Mouse (Mus musculus): Measurements from ENCODE around the gene Gucd1. TPM values are rescaled to one million over a fixed set of nuclear protein-coding genes. Genes with fewer than 3 reads are reported as not detected.

Gucd1 gene
- total and polyA plus RNA-seq, 2 experiments = 115 to 166 TPM

GRCm38 (mm10) chr10:75487131-75487530, 30.6 kb downstream of the Gucd1 start:
- no peak overlapping the region for H3K27ac ChIP-seq (replicated peaks; ENCODE audit: insufficient read depth, low read depth, low read length)
- H3K9ac ChIP-seq (ENCODE audit: low read depth, low read length) = no peak overlapping the region
- H3K79me2 ChIP-seq (ENCODE audit: control insufficient read depth, insufficient read depth, low read length) = no peaks in the 10 kb centered on the region
- no peak overlapping the region for H3K4me3 ChIP-seq (ENCODE audit: insufficient read depth, low read depth, low read length)
- 0 out of 2 replicates have a peak, but pooled peaks cover 2% of the 10 kb centered on the region for H3K4me1 ChIP-seq (ENCODE audit: control insufficient read depth, insufficient read depth, low read length)
- no peaks in the 10 kb centered on the region for H3K27me3 ChIP-seq (ENCODE audit: control insufficient read depth, insufficient read depth, low read length)
- no peak for TF ChIP-seq POLR2A (IDR thresholded peaks at IDR 0.05; ENCODE audit: extremely low read depth, insufficient read depth, low read length)
- no peak for TF ChIP-seq CTCF (IDR thresholded peaks at IDR 0.05; ENCODE audit: low read depth, low read length)
- no peak for DNase-seq (ENCODE audit: extremely low read depth, low read depth, low spot score)
- no peaks in the 10 kb centered on the region for H3K36me3 ChIP-seq (ENCODE audit: control insufficient read depth, insufficient read depth, low read length)
- 77% methylated on average over 3 of the region's 3 CpGs for WGBS

GRCm38 (mm10) chr10:75486086-75486979, 31.4 kb downstream of the Gucd1 start:
- Histone ChIP-seq H3K4me3 (ENCODE audit: insufficient read depth, low read depth, low read length) (no peak overlapping the region), H3K79me2 (ENCODE audit: control insufficient read depth, insufficient read depth, low read length) (no peaks in the 10 kb centered on the region), H3K9ac (ENCODE audit: low read depth, low read length) (no peak overlapping the region), H3K27ac (replicated peaks; ENCODE audit: insufficient read depth, low read depth, low read length) (no peak overlapping the region), H3K27me3 (ENCODE audit: control insufficient read depth, insufficient read depth, low read length) (no peaks in the 10 kb centered on the region), H3K4me1 (ENCODE audit: control insufficient read depth, insufficient read depth, low read length) (0 out of 2 replicates have a peak, but pooled peaks cover 2% of the 10 kb centered on the region), H3K36me3 (ENCODE audit: control insufficient read depth, insufficient read depth, low read length) (no peaks in the 10 kb centered on the region)
- TF ChIP-seq POLR2A (IDR thresholded peaks at IDR 0.05; ENCODE audit: extremely low read depth, insufficient read depth, low read length) (no peak), CTCF (IDR thresholded peaks at IDR 0.05; ENCODE audit: low read depth, low read length) (peak; percentile 71)
- DNase-seq (ENCODE audit: extremely low read depth, low read depth, low spot score) = peak; percentile 58
- 50% methylated on average over 9 of the region's 9 CpGs for WGBS

- Histone ChIP-seq H3K4me1 (ENCODE audit: control insufficient read depth, insufficient read depth, low read length) (0 out of 2 replicates have a peak, but pooled peaks cover under 1% of the 10 kb centered on the region), H3K79me2 (ENCODE audit: control insufficient read depth, insufficient read depth, low read length) (no peaks in the 10 kb centered on the region), H3K36me3 (ENCODE audit: control insufficient read depth, insufficient read depth, low read length) (no peaks in the 10 kb centered on the region), H3K9ac (ENCODE audit: low read depth, low read length) (no peak overlapping the region), H3K27ac (replicated peaks; ENCODE audit: insufficient read depth, low read depth, low read length) (no peak overlapping the region), H3K4me3 (ENCODE audit: insufficient read depth, low read depth, low read length) (no peak overlapping the region), H3K27me3 (ENCODE audit: control insufficient read depth, insufficient read depth, low read length) (no peaks in the 10 kb centered on the region)
- TF ChIP-seq CTCF (IDR thresholded peaks at IDR 0.05; ENCODE audit: low read depth, low read length) = no peak
- TF ChIP-seq POLR2A (IDR thresholded peaks at IDR 0.05; ENCODE audit: extremely low read depth, insufficient read depth, low read length) = no peak
- WGBS = 80% methylated on average over 6 of the region's 6 CpGs
- DNase-seq (ENCODE audit: extremely low read depth, low read depth, low spot score) = no peak
Measured at GRCm38 (mm10) chr10:75484767-75485166, 33.0 kb downstream of the Gucd1 start.

- H3K4me3 ChIP-seq (ENCODE audit: insufficient read depth, low read depth, low read length) = no peak overlapping the region
- DNase-seq (ENCODE audit: extremely low read depth, low read depth, low spot score) = no peak
- 95% methylated on average over 6 of the region's 6 CpGs for WGBS
- H3K27me3 ChIP-seq (ENCODE audit: control insufficient read depth, insufficient read depth, low read length) = no peaks in the 10 kb centered on the region
- H3K4me1 ChIP-seq (ENCODE audit: control insufficient read depth, insufficient read depth, low read length) = no peaks in the 10 kb centered on the region
- no peak overlapping the region for H3K27ac ChIP-seq (replicated peaks; ENCODE audit: insufficient read depth, low read depth, low read length)
- H3K9ac ChIP-seq (ENCODE audit: low read depth, low read length) = no peak overlapping the region
- TF ChIP-seq POLR2A (IDR thresholded peaks at IDR 0.05; ENCODE audit: extremely low read depth, insufficient read depth, low read length) (no peak), CTCF (IDR thresholded peaks at IDR 0.05; ENCODE audit: low read depth, low read length) (no peak)
- no peaks in the 10 kb centered on the region for H3K79me2 ChIP-seq (ENCODE audit: control insufficient read depth, insufficient read depth, low read length)
- no peaks in the 10 kb centered on the region for H3K36me3 ChIP-seq (ENCODE audit: control insufficient read depth, insufficient read depth, low read length)
Measured at GRCm38 (mm10) chr10:75484066-75484465, 33.7 kb downstream of the Gucd1 start.

GRCm38 (mm10) chr10:75482919-75483483, 34.8 kb downstream of the Gucd1 start:
- DNase-seq (ENCODE audit: extremely low read depth, low read depth, low spot score) = no peak
- Histone ChIP-seq H3K4me3 (ENCODE audit: insufficient read depth, low read depth, low read length) (no peak overlapping the region), H3K9ac (ENCODE audit: low read depth, low read length) (no peak overlapping the region), H3K4me1 (ENCODE audit: control insufficient read depth, insufficient read depth, low read length) (no peaks in the 10 kb centered on the region), H3K27ac (replicated peaks; ENCODE audit: insufficient read depth, low read depth, low read length) (no peak overlapping the region), H3K36me3 (ENCODE audit: control insufficient read depth, insufficient read depth, low read length) (no peaks in the 10 kb centered on the region), H3K79me2 (ENCODE audit: control insufficient read depth, insufficient read depth, low read length) (no peaks in the 10 kb centered on the region), H3K27me3 (ENCODE audit: control insufficient read depth, insufficient read depth, low read length) (no peaks in the 10 kb centered on the region)
- TF ChIP-seq CTCF (IDR thresholded peaks at IDR 0.05; ENCODE audit: low read depth, low read length) (no peak), POLR2A (IDR thresholded peaks at IDR 0.05; ENCODE audit: extremely low read depth, insufficient read depth, low read length) (no peak)
- whole genome bisulfite sequencing = 95% methylated on average over 11 of the region's 11 CpGs

All from liver, adult 2 months (tissue).